Mouse (Mus musculus) lung, embryonic 14.5 days (tissue): ENCODE data around the gene Synpo2. TPM values are rescaled to one million over a fixed set of nuclear protein-coding genes. Genes with fewer than 3 reads are reported as not detected.

Source experiments
- ATAC-seq: fragments of 200-750 bp; cut with Nextera tagmentation; 2 replicates; pipeline ENCODE4 v1.8.0; 2017; ENCODE audit warnings: mild to moderate bottlenecking, moderate TSS enrichment, moderate library complexity; ENCODE audit not compliant: insufficient read depth
- DNase-seq: peaks from one replicate; pipeline ENCODE4 v3.0.0-alpha.2; 2015
- H3K27ac ChIP-seq: fragments of 300-500 bp; sonication (generic); 2 replicates; pipeline ENCODE4 v1.5.1; 2014; ENCODE audit warnings: low read depth, mild to moderate bottlenecking, moderate library complexity
- H3K27me3 ChIP-seq: fragments of 300-500 bp; sonication (generic); 2 replicates; pipeline ENCODE4 v1.6.1; 2014; ENCODE audit warnings: low read length, control low read depth; ENCODE audit not compliant: insufficient read depth
- H3K36me3 ChIP-seq: fragments of 300-500 bp; sonication (generic); 2 replicates; pipeline ENCODE4 v1.6.1; 2014; ENCODE audit warnings: control low read depth; ENCODE audit not compliant: insufficient read depth
- H3K4me1 ChIP-seq: fragments of 300-500 bp; sonication (generic); 2 replicates; pipeline ENCODE4 v1.6.1; 2014; ENCODE audit warnings: antibody characterized with exemption, control low read depth; ENCODE audit not compliant: insufficient read depth
- H3K4me2 ChIP-seq: fragments of 300-500 bp; sonication (generic); 2 replicates; pipeline ENCODE4 v1.6.1; 2014; ENCODE audit warnings: mild to moderate bottlenecking
- H3K4me3 ChIP-seq: fragments of 300-500 bp; sonication (generic); 2 replicates; pipeline ENCODE4 v1.5.1; 2014; ENCODE audit warnings: low read depth, low read length
- H3K9ac ChIP-seq: fragments of 300-500 bp; sonication (generic); 2 replicates; pipeline ENCODE4 v1.6.1; 2014
- H3K9me3 ChIP-seq: fragments of 300-500 bp; sonication (generic); 2 replicates; pipeline ENCODE4 v1.6.1; 2016; ENCODE audit warnings: low read depth, low read length, control low read depth
- CTCF ChIP-seq: IDR thresholded peaks from 2 replicates; pipeline ENCODE4 v1.5.1; 2016; ENCODE audit warnings: antibody characterized with exemption, low read depth
- WGBS: fragments of 180-500 bp; shearing (Covaris S2); extraction: QIAGEN DNeasy Blood & Tissue Kit; methylation state at CpG from one replicate; pipeline ENCODE4 v1.1.7; 2014; 5-methylcytosine and 5-hydroxymethylcytosine counted together
- polyA plus RNA-seq: library from polyadenylated mRNA; unstranded; fragments of >200 nt; fragmentation: Nextera tagmentation; extraction: Ambion mirVana; gene quantifications from 2 replicates; pipeline ENCODE4 v1.2.1, GENCODE M21; 2014

The Synpo2 gene
- polyA plus RNA-seq, 1 experiment from 2014 or later = 13.2 TPM

DNA sequence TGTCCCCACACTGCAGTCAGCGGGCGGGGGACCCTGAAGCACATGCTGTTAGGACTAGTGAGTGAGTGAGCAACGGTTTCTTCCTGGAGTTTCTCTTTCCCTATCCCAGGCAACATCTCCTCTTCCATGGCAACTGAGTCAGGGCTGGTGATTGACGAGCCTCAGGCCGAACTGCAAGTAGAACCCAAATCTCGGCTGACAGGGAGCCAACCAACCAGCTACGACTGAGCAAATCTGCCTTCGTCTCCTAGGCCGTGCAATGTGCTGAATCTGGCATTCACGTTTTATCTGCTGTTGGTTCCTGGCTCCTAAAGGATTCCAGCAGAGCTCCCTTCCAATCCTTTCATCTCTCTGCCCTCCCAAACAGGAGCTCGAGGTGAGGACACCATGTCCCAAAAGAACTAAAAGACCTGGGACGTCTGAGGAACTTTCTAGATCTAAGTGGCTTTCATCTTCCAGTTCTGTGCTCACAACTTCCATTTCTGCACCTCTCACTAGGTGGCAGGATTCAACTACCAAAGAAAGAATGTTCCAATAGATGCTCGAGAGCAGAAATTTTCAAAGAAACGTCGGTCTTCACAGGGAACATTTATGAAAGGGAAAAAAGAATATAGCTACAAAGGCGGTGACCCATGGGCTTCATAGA is 1.6 kb downstream of the Synpo2 start:
- ATAC-seq = 0 out of 2 replicates have a peak, but pooled peaks have one; percentile 30
- 34% methylated on average over 16 of the region's 16 CpGs for WGBS
- peak; percentile 65 for TF ChIP-seq CTCF
- Histone ChIP-seq H3K4me2 (peak overlapping the region; percentile 21; the same call in 1 of the 2 replicates), H3K4me1 (no peaks in the 10 kb centered on the region), H3K27ac (no peak overlapping the region), H3K36me3 (no peaks in the 10 kb centered on the region), H3K9me3 (no peaks in the 10 kb centered on the region), H3K27me3 (peaks cover 14% of the 10 kb centered on the region), H3K9ac (no peak overlapping the region), H3K4me3 (peak overlapping the region; percentile 12; the same call in 1 of the 2 replicates)
- DNase-seq = peak; percentile 82

DNA sequence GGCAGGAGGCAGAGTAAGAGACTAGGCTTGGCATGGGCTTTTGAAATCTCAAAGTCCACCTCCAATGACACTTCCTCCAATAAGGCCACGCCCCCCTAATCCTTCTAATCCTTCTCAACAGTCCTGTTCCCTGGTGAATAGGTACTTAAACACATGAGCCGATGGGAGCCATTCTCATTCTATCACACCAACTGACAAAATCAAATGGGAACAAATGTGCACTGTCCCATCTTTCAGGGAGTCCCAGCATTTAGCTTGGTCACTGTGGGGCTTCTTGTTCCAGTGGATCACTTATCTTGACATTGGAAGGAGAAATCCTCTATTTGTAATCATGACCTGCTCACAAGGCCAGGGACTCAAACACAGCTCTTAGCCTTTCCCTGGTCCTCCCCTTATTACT is 4.3 kb downstream of the Synpo2 start:
- Histone ChIP-seq H3K36me3 (no peaks in the 10 kb centered on the region), H3K9me3 (no peaks in the 10 kb centered on the region), H3K4me3 (no peak overlapping the region), H3K9ac (no peak overlapping the region), H3K27me3 (peaks cover 10% of the 10 kb centered on the region), H3K4me2 (no peak overlapping the region), H3K4me1 (no peaks in the 10 kb centered on the region), H3K27ac (no peak overlapping the region)
- no peak for TF ChIP-seq CTCF
- DNase-seq = no peak
- no peak for ATAC-seq
- 73% methylated on average over 2 of the region's 2 CpGs for WGBS

DNA sequence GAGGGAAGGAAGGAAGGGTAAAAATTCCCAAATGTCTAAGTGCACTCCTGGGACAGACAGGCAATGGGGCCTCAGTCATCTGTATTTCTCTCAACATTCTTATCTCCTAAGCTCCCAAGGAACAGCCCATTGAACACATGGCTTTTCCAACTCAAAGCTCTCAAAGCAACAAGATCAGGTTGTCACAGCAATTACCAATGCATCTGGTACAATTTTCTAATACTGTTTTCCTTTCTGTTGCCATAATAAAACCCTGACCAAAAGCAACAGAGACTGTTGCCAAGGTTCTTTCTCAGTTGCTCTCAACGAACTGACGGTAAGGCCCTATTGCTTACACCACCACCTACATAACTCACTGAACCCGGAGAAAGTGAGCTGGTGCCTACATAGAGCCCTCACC is 8.7 kb downstream of the Synpo2 start:
- H3K9me3 ChIP-seq = no peaks in the 10 kb centered on the region
- no peak for TF ChIP-seq CTCF
- no peaks in the 10 kb centered on the region for H3K4me1 ChIP-seq
- ATAC-seq (no peak), DNase-seq (no peak)
- H3K27me3 ChIP-seq = no peaks in the 10 kb centered on the region
- H3K4me3 ChIP-seq = no peak overlapping the region
- no peak overlapping the region for H3K4me2 ChIP-seq
- H3K27ac ChIP-seq = no peak overlapping the region
- no peaks in the 10 kb centered on the region for H3K36me3 ChIP-seq
- no peak overlapping the region for H3K9ac ChIP-seq
- 85% methylated on average over 3 of the region's 3 CpGs for WGBS

DNA sequence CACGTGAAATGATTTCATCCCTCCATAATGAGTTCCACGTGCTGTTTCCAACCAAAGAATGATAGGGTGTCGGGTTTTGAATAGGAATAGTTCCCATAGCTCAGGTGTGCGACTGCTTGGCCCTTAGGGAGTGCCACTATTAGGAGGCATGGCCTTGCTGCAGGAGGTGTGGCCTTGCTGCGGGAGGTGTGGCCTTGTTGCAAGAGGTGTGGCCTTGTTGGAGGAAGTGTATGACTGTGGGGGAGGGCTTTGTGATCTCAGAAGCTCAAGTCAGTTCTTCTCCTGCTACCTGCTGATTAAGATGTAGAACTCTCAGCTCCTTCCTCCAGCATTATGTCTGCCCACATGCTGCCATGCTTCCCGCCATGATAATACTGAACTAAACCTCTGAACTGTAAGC is 17.3 kb downstream of the Synpo2 start:
- Histone ChIP-seq H3K4me2 (no peak overlapping the region), H3K36me3 (no peaks in the 10 kb centered on the region), H3K27me3 (no peaks in the 10 kb centered on the region), H3K9me3 (no peaks in the 10 kb centered on the region), H3K27ac (no peak overlapping the region), H3K4me3 (no peak overlapping the region), H3K9ac (no peak overlapping the region), H3K4me1 (no peaks in the 10 kb centered on the region)
- ATAC-seq (no peak), DNase-seq (no peak)
- 53% methylated on average over 6 of the region's 6 CpGs for WGBS
- no peak for TF ChIP-seq CTCF

DNA sequence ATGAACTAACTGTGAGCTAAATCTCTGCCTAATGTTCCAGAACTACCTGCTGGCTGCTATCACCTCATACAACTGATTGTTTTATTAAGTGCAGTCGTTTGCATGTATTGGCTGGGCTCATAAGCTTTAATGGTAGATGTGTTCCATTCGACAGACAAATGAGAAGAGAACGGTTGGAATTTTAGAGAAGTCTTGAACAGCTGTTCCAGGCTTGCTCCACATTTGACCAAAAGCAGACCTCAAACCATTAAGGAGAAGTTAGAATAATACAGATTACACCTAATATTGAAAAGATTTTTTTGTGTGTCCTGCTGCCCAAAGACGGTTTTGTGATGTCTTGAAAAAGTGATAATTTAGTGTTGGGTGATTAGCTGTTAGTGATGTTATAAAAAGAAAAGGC is 27.1 kb downstream of the Synpo2 start:
- H3K27me3 ChIP-seq = no peaks in the 10 kb centered on the region
- no peak for DNase-seq
- no peak overlapping the region for H3K9ac ChIP-seq
- no peak overlapping the region for H3K4me3 ChIP-seq
- no peaks in the 10 kb centered on the region for H3K9me3 ChIP-seq
- ATAC-seq = no peak
- H3K36me3 ChIP-seq = no peaks in the 10 kb centered on the region
- WGBS = 47% methylated on average over 4 of the region's 4 CpGs
- H3K4me2 ChIP-seq = no peak overlapping the region
- H3K4me1 ChIP-seq = peaks cover 5% of the 10 kb centered on the region; the same call in 1 of the 2 replicates
- TF ChIP-seq CTCF = no peak
- no peak overlapping the region for H3K27ac ChIP-seq

DNA sequence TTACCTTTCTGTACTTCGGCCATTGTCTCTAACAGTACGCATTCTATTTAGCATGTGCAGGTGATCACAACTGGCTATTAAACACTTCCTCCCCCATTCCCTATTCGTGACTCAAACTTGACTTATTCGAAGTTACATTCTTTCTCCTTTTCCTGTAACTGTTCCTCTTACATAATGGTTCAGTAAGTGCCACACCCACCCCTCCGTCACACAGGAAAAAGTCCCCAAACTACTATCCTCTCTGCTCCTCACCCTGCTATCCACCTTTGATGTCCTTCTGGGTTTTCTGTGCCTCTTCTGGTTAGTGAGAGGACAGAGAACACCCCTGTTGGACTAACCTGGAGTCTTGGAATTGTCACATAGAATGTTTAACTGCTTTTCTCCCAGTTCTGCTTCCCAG is 28.6 kb downstream of the Synpo2 start:
- no peaks in the 10 kb centered on the region for H3K36me3 ChIP-seq
- no peak overlapping the region for H3K9ac ChIP-seq
- TF ChIP-seq CTCF = no peak
- H3K27me3 ChIP-seq = no peaks in the 10 kb centered on the region
- no peak overlapping the region for H3K4me3 ChIP-seq
- no peaks in the 10 kb centered on the region for H3K9me3 ChIP-seq
- H3K4me1 ChIP-seq = peaks cover 6% of the 10 kb centered on the region; the same call in 1 of the 2 replicates
- ATAC-seq (no peak), DNase-seq (no peak)
- no peak overlapping the region for H3K4me2 ChIP-seq
- WGBS = 71% methylated on average over 5 of the region's 5 CpGs
- no peak overlapping the region for H3K27ac ChIP-seq

DNA sequence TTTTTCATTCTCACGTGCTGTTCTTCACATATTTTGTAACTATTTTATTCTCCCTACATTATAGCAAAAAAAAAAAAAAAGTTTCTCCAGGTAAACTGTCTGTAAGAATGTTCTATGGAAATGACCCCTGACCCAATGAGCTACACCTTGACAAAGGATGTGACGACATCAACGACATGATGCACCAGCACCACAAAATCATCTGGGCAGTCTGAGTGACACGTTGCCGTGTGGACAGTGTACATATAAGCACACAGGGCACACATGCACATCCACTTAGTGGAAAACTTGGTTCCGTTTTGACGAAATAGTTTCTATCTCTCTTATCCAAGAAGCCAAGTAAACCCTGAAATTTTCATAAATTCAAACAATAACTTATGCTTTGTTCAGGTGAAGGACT is 30.5 kb downstream of the Synpo2 start:
- DNase-seq = no peak
- H3K27ac ChIP-seq = peak overlapping the region; percentile 91; the same call in 1 of the 2 replicates

More for the DNA sequence above, 30.5 kb downstream of the Synpo2 start:
- Histone ChIP-seq H3K4me1 (peaks cover 6% of the 10 kb centered on the region; the same call in 1 of the 2 replicates), H3K9ac (no peak overlapping the region), H3K36me3 (no peaks in the 10 kb centered on the region), H3K4me3 (no peak overlapping the region), H3K9me3 (no peaks in the 10 kb centered on the region), H3K27me3 (no peaks in the 10 kb centered on the region), H3K4me2 (peak overlapping the region; percentile 40; the same call in 1 of the 2 replicates)
- WGBS = 72% methylated on average over 7 of the region's 7 CpGs
- no peak for ATAC-seq
- no peak for TF ChIP-seq CTCF
